Mouse (Mus musculus): ENCODE data around the gene Clcf1.
"Not testable (repeated sequence)": the region's sequence is repeated elsewhere in the genome, so short reads cannot be mapped to it uniquely, and the experiment has no call there.

Gene Clcf1

DNA sequence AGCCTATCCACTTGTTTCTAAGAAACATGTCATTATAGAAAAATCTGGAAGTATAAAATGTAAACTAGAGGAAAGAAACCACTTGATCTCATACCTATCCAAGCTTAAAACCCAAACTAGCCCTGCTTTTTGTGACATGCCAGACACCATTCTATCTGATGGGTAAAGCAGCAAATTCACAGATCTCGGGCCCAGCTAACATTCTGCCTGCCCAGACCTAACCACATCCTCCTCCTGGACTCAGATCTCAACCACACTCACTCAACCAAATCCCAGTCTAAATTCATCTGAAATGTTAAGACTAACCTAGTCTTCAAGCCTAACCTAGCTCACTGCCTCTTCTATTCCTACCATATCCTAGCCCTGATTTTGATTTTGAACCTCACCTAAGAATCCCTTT lies 4.7 kb downstream of the Clcf1 start:
- DNase-seq (ENCODE audit: low spot score) = no peak

DNA sequence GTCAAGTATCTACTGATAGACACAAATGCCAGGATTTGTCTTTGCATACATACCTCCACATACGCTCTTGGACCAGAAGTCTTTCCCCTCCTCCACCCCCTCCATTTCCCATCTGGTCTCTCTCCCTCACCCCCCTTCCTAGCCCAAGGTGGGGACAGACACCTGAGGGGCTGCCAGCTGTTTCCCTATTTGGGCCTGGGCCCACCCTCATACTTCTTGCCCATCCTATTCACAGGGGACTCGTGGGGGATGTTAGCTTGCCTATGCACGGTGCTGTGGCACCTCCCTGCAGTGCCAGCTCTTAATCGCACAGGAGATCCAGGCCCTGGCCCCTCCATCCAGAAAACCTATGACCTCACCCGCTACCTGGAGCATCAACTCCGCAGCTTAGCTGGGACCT lies 5.9 kb downstream of the Clcf1 start:
- no peak for DNase-seq (ENCODE audit: low spot score)

DNA sequence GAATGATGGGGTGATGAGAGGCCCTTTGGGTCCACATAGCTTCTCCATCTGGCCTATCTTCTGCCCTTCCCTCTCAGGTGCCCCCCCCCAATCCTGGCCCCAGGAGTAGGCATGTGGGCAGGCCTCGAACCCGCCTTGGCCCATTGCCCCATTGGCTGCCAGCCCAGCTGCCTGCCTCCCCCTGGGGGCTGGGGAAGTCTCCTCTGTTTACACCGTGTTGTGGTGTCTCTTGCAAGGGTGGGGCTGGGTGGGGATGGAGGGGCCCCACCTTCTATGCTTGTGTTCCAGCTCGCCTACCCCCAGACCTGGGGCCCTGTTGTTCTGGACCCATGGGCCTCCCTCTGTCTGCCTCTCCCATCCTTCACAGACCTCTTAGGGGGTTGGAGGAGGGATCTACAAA lies 6.4 kb downstream of the Clcf1 start:
- DNase-seq (ENCODE audit: low spot score) = no peak

DNA sequence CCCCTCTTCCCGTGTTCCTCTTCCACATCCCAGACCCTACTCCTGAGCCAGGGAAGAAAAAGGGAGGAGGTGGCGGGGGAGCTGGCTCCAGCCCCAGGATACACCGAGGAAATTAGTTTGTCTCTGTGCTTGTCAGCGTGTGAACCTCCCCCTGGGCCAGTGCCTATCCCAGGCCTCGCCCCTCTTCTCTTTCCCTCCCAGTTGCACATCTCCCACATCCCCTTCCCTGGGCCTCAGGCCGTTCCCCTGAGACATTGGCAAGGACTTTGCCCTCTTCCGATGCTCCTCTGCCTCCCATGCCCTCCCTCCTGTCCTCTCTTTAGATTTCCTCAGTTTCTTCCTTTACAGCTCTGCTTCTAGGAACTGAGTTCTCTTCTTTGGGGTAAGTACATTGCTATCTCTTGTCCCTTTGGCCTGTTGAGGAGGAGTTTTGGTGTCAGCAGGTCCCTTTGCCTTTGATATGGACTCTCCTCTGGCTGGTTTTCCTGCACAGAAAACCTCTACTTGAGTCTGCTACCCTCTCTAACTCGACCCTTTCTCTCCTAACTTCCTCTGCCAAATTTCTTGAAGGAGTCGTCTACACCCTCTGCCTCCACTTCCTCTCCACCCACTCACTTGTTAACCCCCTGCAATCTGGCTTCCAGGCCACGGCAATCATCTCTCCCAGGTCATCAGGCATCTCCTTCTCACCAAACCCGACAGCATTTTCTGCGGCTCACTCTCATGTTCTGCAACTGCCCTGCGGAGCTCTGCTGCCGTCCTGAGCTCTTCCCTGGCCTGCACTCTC lies 7.1 kb downstream of the Clcf1 start:
- peak; percentile 59 for DNase-seq (ENCODE audit: low spot score)

DNA sequence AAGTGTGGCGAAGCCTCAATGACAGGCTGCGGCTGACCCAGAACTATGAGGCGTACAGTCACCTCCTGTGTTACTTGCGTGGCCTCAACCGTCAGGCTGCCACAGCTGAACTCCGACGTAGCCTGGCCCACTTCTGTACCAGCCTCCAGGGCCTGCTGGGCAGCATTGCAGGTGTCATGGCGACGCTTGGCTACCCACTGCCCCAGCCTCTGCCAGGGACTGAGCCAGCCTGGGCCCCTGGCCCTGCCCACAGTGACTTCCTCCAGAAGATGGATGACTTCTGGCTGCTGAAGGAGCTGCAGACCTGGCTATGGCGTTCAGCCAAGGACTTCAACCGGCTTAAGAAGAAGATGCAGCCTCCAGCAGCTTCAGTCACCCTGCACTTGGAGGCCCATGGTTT lies 8.1 kb downstream of the Clcf1 start:
- DNase-seq (ENCODE audit: low spot score) = no peak

DNA sequence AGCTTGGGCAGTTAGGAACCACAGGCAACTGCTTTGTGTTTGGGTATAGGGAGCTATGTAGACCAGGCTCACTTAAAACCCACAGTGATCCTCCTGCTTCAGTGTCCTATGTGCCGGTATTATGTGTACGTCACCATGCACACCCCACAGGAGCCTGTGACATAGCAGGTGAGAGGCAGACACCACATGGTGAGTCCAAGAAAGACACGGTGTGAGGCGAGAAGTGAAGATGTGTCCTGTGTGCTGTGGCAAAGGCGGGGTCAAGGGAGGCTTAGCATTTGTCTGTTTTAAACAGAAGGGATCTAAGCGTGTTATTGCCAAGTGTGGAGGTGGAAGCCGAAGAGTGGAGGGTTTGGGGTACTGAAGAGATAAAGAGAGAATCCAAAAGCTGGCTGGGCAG lies 12.7 kb downstream of the Clcf1 start:
- DNase-seq (ENCODE audit: low spot score) = no peak

DNA sequence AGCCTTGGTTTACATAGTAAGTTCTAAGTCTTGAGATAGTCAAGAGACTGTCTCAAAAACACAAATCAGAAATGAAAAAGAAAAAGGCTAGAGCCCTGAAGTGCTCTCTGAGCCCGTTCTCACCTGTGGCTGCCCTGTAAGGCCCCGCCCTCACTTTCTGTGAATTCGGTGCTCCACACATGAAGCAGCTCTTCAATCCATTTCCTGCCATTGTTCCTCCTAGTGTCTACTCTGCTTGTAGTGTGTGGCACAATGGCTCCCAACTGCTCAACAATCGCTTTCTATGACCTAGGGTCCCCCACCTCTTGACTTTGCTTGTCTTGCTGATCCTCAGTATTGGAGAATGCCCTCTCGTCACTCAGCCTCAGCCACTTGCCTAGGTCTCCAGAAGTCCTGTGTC lies 13.4 kb downstream of the Clcf1 start:
- DNase-seq (ENCODE audit: low spot score) = no peak

DNA sequence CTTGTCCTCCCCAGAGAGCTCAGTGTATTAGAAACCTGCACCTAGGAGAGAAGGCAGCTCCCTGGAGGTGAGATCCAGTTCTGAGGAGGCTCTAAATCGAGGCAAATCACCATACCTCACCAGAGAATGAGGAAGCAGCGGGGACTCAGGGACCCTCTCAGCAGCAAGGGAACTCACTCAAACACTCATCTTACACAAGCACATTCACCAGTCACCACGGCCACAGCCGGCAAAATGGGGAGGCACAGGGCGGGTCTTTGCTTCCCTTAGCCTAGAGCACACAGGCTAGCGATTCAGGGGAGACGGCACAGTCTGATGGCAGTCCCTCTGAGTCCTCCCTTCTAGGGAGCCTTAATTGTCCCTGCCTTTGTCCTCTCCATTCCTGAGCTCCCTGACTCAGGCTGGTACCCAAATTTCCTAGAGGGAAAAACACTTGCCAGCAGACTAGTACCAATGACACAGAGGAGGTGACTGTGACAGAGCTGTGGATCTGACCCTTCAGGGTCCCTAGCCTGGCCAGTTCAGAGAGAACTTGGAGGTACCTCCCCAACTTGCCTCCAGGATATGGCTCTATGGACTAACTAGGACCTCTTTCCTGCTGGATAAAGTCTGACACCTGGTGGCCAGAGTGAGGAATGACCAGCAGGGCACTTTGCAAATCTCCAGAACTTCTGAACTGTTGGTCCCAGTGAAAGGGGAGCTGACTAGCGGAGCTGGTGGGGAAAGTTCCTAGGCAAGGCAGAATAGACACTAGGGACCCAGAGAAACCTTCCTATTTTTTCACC lies 14.0 kb downstream of the Clcf1 start:
- peak; percentile 72 for DNase-seq (ENCODE audit: low spot score)

DNA sequence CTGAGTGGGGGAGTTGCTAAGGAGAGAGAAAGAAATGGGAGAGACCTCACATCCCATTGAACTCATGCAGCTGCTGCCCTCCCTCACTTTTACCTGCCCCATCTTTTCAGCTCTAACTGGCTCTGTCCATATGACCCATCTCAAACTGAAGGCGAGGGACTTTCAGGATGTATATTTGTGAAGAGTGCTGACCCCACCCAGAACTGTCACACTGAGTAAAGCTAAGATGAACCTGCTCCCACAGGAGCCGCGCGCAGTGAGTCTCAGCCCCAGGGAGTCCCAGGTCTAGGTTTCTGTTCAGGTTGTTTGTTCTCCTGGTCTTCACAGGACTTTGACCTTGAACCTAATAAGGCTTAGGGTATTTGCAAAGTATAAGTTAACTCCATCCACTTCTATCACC lies 14.9 kb downstream of the Clcf1 start:
- DNase-seq (ENCODE audit: low spot score) = no peak

DNA sequence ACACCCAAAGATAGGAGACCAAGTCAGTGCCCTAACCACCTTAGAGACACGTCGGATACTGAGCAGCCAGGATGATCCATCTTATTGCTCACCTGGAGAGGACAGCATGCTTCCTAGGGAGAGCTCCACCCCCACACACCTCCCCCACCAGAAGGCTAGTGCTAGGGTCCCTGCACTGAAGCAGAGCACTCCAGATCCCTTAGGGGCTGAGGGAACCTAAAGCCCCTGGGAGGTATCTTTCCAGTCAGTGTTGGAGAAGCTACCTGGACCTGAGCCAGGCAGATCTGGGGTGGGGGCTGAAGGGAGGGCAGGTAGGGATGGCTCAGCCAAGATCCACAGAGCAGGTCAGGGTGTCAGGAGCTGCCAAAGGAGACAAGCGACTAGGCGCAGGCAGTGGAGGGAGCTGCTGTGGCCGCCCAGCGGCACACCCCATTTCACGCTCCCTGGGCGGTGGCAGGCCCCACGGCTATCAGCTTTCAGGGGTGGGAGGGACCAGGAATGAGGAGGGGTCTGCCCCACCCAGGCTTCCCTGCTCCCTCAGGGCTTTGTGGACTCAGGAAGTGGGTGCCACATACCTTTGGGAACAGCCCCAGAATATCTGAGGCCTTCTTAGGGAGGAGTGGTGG lies 15.5 kb downstream of the Clcf1 start:
- no peak for DNase-seq (ENCODE audit: low spot score)

DNA sequence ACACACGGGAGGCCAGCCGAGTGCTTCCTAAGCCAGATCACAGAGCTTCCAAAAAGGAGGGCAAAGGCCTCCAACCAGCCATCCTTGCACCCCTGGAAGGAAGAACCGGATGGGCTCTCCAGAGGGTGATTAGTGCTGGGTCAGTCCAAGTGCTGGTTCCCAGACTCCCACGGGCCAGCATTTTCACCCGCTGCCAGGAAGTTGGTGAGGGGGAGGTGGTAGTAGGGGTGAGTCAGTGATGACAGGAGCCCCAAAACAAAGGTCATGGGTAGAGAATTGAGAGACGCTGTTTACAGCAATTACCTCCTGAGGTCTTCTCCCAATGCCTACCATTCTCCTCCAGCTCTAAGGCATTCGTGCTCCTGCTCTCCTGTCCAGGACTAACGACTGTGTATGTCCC lies 16.4 kb downstream of the Clcf1 start:
- no peak for DNase-seq (ENCODE audit: low spot score)

DNA sequence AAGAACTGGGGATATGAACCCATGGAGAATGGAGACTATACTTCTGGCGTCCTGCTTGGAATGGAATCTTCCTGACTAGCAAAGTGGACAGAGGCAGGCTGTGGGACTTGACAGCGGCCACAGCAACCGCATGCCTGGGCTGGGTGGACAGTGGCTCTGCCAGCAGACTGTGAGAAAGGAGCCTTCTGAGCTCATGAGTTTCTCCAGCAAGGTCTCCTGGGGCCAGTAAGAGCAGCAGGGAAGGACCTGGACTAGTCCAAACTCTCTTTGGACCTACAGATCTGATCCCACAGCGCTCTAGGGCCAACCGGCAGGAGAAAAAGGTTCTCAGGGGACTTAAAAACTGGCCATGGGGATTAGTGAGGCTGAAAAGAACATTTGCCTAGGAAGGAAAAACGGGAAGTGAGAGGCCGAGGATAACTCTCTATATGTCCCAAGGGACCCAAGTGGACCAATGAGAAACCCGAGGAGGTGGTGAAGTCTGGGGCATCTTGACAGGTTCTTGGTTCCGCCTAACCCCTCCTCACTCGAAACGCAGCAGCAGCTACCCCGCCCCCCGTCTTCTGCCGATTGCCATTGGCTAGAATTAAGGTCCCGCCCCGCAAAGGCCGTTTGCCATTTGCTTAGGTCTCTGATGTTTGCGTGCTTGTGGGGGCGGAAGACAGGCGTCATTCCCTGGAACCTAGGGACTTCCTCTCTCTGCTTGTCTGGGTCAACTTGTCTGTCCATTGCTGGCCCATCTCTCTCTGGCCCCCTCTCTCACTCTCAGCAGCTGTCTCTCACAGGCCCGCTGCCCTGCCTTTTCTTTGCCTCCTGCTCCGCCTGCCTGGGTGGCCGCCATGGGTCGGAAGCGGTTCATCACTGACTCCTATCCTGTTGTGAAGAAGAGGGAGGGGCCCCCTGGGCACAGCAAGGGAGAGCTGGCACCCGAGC lies 17.5 kb downstream of the Clcf1 start, which contains the start of gene Pold4:
Gene Pold4, plus strand, starts transcription at position 647 of the 933 bp plus-strand sequence.
- DNase-seq (ENCODE audit: low spot score) = peak; percentile 98

DNA sequence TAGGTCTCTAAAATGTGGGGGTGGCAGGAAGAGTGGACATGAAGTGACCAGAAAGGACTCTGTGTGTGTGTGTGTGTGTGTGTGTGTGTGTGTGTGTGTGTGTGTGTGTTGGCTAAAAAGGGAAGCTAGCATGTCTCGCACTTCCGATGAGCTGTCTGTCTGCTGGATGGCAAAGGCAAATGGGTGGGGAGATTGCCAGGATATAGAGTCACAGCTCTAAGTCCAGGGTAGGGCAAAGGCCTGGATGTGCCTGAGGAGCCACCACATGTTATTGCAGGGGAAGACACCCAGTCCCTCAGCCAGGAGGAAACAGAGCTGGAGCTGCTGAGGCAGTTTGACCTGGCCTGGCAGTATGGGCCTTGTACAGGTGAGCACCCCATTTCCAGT lies 18.1 kb downstream of the Clcf1 start:
- DNase-seq (ENCODE audit: low spot score) = no peak

DNA sequence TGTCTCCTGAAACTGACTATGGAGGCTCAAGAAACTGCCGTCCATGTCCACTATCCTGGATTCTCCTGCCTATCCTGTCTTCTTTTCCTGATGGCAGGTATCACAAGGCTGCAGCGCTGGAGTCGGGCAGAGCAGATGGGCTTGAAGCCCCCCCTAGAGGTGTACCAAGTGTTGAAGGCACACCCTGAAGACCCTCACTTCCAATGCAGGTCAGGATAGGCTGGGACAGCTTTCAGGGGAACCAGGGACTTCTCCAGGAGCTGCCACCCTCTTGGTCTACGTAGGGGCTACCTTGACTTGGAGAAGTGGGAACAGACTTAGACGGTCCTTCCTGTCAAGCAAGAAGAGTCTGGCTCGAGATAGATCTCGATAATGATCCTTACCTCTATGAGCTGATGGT lies 18.6 kb downstream of the Clcf1 start:
- DNase-seq (ENCODE audit: low spot score) = no peak

DNA sequence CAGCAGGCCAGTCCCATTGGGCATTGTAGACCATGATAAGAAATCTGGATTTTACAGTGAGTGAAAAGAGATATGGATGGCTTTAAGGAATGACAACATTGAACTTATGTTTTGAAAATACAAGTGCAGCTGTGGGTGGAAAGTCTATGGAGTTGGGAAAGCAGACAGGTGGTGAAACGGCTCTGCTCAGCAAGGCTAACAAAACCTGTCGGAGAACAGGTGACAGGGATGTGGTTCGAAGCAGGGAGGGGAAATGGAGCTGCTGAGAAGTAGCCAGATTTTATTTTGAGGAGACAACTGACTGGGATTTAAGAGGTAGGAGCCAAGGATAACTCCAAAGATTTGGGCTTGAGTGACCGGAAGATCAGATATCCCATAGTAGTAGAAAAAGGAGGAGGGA lies 20.5 kb downstream of the Clcf1 start:
- no peak for DNase-seq (ENCODE audit: low spot score)

DNA sequence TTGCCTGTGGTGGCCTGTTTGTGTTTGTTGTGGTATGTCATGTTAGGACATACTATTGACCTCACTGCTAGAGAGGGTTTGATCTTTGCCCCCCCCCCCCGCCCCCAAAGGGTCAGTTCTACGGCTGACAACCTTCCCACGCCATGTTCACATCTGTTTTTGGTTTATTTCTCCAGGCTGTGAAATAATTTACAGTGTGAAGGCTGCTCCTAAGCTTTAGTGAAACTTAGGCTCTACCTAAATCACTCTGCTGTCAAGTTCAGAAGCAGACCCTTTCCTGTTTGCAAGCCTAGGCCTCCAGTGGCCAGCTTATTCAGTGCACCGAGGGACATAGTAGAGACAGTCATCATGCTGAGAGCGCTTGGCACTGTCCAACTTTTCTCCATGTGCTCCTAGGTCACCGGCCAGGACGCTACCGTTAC lies 26.2 kb downstream of the Clcf1 start:
- DNase-seq (ENCODE audit: low spot score) = no peak

DNA sequence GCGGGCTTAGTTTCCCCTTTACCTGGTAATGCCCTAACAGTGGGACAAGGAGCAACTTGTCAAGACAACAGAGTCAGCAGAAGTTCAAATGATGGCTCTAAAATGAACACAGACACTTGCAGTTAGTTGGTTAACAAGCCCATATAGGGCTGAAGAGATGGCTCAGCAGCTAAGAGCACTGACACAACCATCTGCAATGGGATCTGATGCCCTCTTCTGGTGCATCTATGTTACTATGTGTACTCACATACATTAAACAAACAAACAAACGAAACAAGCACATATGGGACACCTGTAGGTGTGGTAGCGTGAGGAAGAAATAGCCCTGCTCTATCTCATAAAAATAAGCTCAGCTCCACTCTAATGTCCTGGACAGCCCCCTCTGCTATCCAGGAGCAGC lies 28.4 kb downstream of the Clcf1 start:
- DNase-seq (ENCODE audit: low spot score) = no peak

DNA sequence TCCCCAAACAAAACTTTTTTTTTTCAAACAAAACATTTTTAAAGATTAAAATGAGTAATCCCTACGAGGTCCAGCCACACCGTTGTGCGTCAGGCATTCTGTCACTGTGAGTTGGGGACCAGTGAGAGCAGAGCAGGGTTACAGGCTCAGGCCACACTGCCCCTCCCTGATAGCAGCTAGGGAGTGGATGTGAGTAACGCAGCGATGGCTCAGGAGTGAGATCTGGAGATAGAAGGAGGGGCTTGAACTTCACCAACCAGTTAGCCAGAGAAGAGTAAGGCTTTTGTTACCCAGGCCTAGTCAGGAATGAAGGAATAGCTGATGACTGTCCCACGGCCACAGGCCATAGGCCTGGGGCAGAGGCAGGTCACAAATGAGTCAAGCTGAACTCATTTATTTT lies 30.7 kb downstream of the Clcf1 start:
- no peak for DNase-seq (ENCODE audit: low spot score)

DNA sequence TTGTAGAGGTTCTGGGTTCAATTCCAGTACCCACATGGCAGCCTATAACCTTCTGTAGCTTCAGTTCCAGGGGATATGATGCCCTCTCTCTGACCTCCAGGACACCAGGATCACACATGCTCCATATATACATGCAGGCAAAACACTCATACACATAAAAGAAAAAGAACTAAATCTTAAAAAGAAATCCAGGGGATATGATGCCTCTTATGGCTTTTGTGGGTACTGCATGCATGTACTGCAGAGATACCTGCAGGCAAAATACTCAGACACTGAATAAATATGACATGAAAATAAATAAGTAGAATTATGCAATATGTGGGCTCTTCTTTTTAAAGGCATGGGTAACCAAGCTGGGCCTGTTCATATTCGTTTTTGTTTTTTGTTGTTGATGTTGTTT lies 33.0 kb downstream of the Clcf1 start:
- DNase-seq (ENCODE audit: low spot score) = no peak

DNA sequence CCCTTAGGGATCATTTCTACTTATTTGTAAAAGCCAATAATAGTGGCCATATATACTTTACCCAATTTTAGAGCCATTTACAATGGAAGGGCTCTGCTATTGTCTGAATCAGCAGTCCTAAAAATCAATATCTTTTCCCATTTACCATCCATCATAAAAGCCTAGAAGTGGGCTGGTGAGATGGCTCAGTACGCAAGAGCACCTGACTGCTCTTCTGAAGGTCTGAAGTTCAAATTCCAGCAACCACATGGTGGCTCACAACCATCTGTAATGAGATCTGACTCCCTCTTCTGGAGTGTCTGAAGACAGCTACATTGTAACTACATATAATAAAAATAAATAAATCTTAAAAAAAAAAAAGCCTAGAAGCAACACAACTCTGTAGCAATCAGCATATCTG lies 34.6 kb downstream of the Clcf1 start:
- not testable (repeated sequence) for DNase-seq (ENCODE audit: low spot score)

DNA sequence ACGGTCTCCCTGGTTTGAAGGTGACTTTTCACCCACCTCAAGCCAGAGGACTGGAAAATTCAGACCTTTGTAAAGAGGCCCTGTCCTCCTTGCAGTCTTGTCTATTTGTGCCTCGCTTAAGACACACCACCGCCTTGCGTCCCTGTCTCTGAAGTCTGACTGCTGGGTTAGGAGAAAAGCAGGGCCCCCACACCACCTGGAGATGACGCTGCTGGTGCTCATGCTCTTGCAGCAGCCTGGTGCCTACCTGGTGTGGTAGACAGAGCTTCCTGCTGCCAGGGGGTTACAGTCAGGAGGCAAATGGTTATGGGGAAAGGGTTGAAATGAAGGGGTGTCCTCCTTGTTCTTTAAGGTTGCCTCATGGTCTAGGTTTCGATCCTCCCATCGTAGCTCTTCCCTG lies 40.2 kb downstream of the Clcf1 start:
- no peak for DNase-seq (ENCODE audit: low spot score)

DNA sequence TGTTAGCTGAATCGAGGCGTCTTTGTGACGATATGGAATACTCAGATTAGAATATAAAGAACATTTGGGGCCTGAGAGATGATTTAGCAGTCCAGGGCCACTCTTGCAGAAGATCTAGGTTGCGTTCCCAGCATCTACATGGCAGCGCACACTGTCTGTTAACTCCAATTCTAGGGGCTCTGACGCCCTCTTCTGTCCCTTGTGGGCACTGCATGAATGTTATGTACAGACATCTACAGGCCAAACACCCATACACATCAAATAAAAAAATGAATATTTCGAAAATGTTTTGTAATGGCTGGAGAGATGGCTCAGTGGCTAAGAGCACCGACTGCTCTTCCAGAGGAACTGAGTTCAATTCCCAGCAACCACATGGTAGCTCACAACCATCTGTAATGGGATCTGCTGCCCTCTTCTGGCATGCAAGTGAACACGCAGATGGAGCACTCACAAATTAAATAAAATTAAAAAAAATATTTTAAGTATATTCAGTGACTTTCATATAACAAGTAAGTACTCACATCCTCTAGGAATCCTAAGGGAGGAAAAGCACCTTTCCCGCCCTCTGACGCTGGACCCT lies 41.6 kb downstream of the Clcf1 start:
- no peak for DNase-seq (ENCODE audit: low spot score)
